Mouse (Mus musculus): ENCODE data around the gene Nenf.

The Nenf gene

DNA sequence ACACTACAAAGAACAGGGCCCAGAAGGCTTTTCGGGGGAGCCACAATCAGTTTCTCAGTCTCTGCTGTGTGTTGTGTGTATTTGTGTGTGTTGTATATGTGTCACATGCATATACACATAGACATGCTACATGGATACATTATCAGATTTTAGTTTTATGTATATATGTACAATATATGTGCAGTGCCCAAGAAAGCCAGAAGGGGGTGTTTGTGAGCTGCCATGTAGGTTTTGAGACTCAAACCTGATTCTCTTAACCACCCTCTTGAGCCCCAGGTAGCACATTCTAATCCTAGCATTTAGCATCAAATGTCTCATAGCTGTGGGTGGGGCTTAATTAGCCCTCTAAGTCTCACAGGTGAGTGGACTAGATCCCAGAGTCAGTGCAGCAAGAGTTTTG, 35.7 kb downstream of the Nenf start:
- no peak for DNase-seq

DNA sequence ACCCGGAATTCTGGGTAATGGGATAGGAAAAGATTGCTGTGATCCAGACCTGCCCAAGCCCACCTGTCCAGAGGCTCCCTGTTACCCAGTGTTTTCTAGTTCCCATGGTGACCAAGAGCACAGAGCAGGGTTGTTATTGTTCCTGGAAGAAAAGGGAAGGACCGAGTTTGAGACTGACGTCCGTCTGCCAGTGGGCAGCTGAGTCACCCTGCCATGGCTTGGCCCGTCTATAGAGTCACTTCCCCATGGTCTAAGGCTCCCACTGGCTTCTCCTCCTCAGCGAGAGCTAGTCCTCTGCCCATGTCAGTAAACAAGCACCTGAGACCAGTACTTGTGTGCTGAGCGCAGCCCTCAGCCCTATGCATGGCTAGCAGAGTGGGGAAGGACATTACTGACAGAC, 36.8 kb downstream of the Nenf start:
- DNase-seq, result no peak

DNA sequence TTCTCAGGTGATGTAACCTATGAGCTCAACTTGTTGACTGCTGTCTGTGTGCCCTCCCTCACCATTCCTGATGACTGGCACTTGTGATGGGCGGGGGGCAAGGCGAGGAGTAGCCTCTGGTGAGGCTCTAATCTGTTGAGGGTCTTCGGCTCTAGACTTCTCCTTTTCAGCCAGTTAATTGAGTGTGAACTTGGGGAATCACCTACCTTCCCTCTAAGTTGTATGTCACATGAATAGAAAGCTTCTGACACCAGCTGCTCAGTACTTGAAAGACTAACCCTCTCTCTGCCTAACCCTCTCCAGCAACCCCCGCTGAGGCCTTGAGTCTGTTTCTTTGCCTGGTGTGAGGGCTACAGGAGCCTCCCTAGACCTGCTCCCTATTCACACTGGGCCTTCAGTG, 39.7 kb downstream of the Nenf start:
- no peak for DNase-seq

DNA sequence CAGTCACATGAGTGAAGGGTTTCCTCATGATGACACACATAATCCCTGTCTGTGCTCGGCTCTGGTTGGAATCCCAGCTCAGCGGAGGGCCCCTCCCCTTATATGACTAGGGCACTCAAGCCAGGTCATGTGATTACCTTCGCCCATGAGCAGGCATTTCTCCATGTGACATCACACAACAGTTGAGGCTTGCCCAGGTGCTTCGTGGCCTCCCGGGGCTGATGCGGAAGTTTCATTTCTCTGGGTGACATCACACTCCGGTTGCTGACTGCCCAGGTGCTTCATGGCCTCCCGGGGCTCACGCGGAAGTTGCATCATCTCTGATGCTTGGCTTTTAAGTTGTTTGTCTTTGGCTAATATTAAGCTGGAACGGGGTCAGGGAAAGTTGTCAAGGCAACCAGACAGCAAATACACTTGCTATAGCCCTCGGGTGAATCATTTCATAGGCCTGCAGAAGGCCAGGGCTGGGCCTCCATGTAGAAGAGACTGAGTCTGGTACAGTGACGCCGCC, 40.4 kb downstream of the Nenf start:
- DNase-seq, result no peak

DNA sequence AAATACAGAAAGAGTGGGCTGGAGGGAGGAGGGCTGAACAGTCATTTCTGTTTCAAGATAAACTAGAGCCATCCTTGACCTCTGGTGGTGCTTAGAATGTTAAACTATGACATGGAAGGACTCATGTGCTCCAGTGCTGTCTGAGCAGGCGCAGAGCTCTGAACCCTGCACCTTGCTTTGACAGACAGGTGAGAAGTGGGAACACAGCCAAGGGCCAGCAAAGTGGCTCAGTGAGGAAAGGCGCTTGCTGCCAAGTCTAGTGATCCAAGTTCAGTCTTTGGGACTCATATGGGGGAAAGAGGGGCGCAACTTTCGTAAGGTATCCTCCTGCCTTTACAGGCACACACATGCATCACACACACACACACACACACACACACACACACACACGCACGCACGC, 41.8 kb downstream of the Nenf start:
- no peak for DNase-seq

DNA sequence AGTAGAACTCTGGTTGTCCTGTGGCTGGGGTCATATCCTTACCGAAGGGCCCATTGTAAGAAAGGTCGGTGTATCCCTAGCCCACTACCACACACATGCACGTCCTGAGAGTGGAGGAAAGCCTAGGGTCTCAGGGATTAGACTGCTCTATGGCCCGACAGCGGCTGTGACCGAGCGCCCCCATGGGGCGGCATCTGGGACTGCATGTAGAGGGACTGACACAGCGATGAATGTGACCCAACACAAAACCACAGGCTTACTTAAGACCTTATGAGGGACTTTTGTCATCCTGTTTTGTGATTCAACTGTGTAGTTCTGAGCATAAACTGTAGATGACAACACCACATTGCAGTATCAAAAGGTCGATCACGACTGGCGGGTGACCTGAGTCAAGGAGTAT, 42.5 kb downstream of the Nenf start:
- peak; percentile 21 for DNase-seq

DNA sequence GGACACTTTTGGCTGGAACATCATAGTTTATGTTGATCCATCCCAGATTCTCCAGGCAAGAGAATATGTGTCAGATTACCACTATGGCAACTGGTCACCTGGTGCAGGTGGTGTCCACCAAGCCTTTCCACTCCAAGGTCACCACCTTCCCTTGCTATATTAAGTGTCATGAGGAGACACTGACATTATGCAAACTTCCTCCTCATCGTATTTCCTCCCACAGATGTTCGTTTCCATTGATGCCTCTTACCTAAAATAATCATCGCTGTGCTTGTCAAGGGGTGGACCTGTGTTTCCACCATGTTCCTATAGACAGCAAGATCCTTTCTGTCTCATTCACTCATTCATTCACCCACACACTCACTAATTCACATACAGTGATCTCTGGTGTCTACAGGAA, 45.3 kb downstream of the Nenf start:
- no peak for DNase-seq

DNA sequence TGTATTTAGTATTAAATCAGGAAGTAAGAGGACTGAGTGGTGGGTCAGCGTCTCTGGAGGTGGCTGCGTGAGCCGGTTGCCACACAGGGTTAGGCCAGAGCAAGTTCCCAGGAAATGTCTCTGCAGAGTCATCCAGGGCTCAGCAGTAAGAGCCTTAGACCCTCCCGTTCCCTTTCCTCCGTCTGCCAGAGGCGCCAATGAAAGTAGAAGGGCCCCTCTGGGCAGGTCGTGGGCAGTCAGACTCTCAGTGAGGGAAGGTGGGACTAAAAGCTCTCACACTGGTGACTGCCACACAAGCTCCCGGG, 48.4 kb downstream of the Nenf start:
- DNase-seq, result no peak

DNA sequence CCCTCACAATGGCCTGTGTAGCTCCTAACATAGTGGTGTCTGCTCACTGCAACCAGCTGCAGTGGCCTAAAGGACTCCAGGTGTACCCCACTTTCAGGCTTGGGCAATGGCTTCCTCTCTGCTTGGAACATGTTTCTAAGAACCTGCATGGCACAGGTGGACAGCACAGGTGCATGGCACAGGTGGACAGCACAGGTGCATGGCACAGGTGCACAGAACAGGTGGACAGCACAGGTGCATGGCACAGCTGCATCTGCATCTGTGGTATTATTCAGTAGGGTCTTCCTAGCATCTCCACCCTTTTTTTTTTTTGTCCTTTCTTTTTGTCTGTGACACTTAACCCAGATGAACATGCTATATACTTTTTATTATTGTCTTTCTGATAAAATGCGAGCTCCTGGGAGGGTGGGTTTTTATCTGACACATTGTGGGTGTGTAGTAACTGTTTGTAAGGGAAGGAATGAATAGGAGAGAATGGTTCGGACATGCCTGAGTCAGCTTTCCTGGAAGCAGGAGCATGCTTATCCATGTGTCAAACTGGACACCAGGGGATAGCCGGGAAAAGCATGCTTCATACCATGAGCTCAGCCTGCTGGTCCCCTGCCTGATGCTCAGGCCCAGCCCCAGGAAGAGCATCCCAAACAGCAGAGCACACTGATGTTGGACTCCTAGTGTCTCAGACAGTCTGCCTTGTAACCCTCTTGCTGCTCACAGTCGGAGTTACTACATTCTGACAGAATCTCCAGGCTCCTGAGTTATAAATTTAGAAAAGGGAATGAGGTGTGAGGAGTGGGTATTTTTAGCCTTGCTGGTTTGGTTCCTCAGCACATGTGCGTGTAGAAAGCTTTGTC, 49.0 kb downstream of the Nenf start:
- DNase-seq, result no peak

DNA sequence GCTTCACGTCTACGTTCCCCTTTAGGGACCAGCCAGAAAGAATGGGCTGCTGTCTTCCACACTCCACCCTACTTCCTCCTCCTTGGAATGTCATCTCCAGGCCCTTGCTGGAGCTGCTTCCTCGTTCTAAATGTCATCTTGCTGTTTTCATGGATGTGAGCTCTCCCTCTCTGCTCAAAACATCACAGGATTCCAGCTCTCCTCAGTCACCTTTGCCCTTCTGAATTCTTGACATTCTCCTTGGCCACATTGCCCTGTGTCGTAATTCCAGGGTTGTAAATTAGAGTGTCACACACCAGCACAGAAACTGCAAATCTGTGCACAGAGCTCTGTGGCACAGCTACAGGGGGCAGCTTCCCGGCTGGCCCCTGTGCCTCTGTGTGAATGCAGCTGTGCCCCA, 50.1 kb downstream of the Nenf start:
- DNase-seq, result no peak

DNA sequence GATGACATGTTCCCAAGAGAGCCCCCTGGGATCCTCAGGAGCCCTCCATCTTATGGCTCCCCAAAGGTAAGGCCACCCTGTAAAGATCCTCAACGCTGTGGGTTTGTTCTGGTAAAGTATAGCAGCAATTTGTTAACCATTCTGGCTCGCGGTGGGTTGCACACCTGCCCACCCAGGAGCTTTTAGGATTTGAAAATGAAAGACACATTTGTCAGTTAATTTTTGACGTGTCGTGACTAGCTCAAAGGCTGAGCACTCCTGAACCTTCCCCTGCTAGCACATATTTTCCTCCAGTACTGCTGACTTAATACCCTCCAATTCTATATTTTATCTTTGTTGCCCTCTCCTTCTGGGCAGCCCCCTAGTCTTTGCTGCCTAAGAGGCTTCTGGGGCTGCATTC, 50.8 kb downstream of the Nenf start:
- DNase-seq, result no peak

DNA sequence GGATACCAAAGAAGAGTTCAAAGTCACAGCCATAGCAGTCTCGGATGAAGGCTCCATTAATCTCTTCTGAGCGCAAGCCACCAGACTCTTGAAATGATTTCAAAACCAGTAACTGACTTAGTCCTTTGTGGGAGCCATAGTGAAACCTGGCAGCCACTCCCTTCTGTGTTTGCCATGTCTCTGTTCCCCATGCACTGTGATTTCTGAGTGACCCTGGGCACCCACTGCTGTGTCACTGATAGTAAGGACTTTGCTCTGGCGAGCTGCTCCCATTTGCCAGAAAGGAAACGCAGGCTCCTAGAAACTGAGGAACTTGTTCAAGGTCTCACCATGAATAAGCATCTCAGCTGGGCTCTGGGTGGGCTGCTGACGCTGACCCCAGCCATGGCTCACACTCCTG, 54.5 kb downstream of the Nenf start:
- no peak for DNase-seq

DNA sequence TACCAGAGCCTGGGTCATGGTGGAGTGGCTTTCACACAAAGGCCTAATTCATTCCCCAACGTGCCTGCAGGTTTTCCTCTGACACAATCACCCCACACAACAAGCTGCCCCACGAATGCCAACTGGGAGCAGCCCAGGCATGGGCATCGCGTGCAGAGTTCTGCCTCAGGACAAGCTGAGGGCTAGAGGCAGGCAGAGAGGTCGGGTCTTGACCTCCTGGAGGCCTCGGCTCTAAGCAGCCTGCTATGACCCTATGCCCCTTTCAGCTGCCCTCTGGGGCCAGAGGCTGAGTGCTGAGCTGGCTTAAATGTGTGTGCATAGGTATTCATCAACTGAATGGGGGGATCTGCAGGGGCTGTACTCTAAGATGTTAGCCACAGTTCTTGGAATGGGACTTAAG, 56.1 kb downstream of the Nenf start:
- no peak for DNase-seq

DNA sequence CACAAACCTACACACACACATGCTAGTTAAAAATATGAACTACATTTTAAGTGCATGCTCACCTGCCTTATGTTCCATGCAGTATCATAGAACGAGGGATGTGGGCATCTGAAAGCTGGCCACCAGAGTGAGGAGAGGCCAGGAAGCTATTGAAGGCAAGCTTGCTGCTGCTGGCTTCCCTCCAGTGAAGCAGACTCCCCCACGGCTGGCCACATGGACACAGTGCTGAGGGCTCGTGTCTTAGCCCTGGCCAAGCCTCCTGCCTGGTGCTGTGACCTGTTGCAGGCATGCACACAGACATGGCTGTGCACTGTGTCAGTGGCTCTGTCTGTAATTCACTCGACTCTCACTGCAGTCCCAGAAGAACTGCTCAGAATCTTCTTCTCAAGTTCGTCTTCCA, 58.3 kb downstream of the Nenf start:
- no peak for DNase-seq

DNA sequence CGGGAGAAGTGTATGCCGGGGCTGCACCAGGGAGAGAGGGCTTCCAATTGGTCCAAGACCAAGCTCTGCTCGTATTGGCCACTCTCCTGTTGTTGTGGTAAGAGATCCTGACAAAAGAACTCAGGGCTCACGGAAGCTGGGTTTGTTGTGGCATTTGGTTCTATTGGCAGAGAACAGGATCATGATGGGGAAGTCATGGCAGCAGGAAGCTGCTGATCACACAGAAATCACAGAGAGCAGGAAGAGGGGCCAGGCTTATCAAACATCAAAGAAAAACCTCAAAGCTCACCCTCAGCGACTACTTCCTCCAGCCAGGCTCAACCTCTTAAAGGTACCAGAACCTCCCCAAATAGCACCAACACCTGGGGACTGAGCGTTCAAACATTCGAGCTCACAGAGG, 58.9 kb downstream of the Nenf start:
- DNase-seq, result no peak

DNA sequence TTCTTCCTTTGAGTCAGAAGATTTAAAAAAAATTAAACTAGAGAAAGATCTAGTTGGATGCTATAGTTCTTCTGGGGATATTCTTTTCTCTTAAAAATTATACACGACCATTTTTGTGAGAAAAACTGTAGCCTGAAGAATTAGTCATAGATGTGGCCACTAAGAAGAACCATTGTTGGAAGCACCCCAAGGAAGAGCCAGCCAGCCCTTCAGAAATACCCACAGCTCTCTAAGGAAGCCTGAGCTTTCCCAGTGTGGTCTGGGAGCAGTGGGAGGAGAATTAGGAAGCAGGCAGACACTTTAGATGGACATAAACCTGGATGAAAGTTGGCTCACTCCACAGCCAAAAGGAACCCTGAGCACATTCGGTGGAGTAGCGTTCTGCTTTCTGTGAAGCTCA, 59.5 kb downstream of the Nenf start:
- DNase-seq, result no peak

DNA sequence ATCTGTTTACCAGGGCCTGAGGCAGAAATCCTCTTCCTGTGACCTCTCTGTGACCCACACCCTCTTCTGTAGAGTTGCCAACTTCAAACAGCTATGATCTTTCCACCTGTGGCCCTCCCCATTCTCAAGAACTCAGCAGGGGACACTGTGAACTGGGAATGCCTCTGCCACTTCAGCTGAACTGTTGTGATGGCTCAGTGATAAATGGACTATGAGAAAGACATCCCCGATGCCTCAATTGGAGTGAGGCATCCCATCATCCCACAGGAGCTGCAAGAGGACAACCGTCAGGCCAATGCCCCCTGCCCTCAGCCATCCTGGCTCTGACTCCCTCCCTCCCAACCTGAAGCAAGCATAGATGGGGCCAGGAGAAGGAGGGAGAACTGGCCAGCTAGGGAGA, 60.0 kb downstream of the Nenf start:
- DNase-seq, result no peak

DNA sequence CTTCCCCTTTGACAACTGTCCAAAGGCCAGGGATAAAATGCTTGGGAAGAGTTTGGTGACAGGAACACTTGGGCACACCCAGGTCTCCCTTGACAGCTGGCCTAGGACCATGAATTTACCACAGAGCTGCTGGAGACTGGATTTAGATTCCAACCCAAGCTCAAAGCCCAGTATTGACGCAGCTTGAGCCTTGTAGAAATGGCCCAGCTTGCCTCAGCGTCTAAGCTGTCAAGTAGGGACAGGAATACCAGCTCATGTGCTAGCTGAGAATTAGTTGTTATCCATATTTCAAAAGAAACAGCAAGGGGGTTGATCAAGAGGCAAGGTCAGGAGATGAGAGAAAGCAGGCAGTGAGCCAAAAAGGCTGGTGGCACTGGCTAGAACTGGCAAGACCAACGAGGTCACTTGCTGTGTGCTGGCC, 60.6 kb downstream of the Nenf start:
- DNase-seq, result no peak

Data from cerebellum, adult 9-11 months (tissue).